Mouse (Mus musculus): ENCODE measurements around the gene Hist2h2aa1. TPM values are rescaled to one million over a fixed set of nuclear protein-coding genes. Genes with fewer than 3 reads are reported as not detected.
"Not testable (repeated sequence)": the region's sequence is repeated elsewhere in the genome, so short reads cannot be mapped to it uniquely, and the experiment has no call there.

Gene Hist2h2aa1
- total RNA-seq, 2 experiments from 2014 or later = 7.7 to 40.9 TPM

DNA sequence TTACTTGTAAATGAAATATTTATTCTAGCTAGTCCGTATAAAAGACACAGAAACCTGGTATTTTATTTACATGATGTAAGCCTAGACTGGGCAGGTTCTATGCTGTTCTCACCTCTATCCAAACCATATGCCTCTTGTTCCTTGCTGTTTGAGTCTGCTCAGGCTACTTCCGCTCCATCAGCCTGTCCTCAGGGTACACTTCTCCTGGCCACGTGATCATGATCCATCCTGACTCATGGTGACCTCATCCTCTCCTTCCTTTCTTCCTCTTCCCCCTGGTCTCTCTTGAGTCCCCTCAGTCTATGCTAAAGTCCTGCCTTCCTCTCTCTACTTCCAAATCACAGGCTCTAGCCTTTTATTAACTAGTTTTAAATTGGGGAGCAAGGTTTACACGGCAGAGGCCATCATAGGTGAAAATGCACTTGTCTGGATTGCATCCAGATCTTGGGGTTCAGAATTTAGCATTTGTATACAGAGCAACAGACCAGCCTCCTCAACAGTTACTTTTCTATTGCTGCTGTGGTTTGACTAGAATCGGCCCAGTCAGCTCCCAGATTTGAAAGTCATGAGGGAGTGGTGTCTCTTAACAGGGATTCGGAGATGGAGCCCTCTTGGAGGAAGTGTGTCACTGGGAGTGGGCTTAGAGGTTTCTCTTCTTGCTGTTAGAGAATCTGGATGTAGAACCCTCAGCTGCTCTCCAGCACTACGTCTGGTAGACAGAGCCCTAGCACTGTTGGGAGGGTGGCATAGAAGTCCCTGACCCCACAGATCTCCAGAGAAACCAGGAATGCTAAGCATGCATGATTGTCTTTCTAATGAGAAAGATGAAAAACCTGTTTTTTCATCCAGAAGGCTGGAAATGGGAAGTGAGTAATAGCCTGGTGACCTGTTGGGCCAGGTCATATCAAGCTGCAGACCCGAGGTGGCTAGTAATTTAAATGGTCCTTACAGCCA, 18.3 kb upstream of the Hist2h2aa1 start:
- intact Hi-C loops (cut with DNase I) = no loop called here
- no peak for DNase-seq (ENCODE audit: low spot score)

DNA sequence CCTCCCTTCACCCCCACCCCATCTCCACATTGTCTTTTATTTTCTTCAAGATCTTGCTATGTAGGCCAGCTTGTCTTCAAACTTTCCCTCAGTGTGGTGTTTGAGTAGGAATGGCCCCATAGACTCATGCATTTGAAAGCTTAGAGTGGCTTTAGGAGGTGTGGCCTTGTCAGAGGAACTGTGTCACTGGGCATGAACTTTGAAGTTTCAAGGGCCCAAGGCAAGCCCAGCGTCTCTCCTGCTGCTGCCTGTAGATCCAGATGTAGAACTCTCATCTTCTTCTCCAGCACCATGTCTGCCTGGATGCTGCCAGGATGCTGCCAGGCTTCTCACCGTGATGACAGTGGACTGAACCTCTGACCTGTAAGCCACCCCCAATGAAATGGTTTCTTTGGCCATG, 16.5 kb upstream of the Hist2h2aa1 start:
- intact Hi-C loops (cut with DNase I) = no loop called here
- no peak for DNase-seq (ENCODE audit: low spot score)

DNA sequence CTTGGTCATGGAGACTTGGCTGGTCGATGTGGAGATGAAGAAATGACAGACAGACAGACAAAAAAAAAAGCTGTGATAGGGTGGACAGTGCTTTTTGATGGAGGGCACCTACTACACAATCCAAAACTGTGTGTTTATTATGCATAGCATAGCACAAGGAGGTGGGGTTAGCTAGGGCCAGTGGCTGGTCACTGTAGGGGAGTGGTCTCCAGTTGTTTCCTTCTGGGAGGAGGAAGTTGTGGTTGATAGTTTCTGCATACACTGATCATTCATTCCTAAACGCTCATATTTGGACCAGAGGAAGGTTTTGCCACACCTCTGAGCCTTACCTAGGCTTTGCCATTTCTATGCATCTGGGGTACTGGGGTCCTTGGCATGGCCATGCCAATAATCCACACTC, 14.9 kb upstream of the Hist2h2aa1 start:
- no peak for DNase-seq (ENCODE audit: low spot score)
- intact Hi-C loops (cut with DNase I) = no loop called here

DNA sequence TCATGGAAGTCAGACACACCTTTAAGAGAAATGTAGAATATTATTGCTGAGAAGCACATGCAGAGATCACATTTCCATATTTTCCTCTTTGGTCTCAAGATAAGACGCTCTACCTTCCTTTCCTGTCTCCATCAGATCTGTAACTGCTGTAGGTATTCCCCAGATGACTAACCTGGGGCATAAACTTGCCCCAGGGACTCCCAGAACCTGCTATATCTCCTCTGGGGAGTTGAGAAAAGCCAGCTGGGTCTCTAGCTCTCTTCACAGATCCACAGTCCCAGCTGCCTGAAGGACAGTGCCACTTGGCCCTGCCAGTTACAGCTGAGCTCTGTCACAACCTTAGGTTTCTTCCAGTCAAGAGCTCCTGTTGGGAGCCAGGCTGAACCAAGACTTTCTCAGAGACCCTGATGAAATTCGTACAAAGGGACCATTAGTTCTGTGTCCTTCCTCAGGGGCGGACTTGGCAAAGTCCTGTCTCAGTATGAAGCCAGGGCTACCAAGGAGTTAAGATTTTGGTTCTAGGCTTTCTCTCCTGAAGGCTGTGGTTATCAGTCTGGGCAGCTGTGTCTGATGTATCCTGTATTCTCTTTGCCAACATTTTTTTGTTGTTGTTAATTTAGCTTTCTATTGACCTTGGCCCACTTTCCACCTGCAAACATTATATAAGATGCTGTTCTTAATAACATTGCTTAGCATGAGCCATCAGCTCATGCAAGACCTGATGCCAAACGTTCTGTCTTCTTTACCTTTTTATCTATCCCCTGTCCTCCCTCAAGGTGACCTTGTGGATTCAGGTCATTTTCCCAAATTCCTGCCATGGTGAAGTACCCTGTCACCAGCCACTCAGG, 14.2 kb upstream of the Hist2h2aa1 start:
- no peak for DNase-seq (ENCODE audit: low spot score)
- intact Hi-C loops (cut with DNase I) = no loop called here

DNA sequence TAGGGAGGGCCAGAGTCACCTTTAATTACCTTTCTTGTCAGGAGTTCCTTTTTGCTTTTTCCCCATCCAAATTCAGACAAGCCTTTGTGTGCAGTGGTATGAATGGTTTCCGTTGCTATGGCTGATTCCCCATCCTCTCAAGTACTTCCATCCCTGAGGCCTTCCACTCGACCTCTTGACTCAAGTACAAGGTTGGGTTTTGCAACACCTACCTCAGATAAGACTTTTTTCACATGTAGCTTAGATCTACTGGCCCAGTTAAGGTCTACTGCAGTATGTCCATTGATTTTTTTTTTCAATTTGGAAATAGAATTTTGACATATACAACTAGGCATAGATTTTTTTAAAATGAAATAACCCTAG, 13.6 kb upstream of the Hist2h2aa1 start:
- no peak for DNase-seq (ENCODE audit: low spot score)
- intact Hi-C loops (cut with DNase I) = no loop called here

DNA sequence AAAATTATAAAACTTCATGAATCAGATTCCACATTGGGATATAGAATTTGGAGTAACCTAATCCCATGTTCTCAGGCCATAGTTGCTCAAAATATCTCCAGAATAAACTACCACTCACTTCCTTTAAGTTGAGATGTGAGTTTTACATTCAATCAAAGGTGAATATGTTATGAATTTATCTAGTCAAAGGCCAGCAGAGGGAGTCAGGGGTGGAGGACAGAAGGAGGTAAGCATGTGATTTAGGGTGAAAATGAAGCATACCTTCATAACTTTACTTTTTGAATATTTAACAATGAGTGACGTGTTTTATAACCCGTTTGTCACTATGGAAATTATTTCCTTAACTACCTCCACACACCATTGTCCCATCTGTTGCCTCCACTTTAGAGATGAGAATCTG, 10.4 kb upstream of the Hist2h2aa1 start:
- DNase-seq (ENCODE audit: low spot score) = no peak
- intact Hi-C loops (cut with DNase I) = no loop called here

DNA sequence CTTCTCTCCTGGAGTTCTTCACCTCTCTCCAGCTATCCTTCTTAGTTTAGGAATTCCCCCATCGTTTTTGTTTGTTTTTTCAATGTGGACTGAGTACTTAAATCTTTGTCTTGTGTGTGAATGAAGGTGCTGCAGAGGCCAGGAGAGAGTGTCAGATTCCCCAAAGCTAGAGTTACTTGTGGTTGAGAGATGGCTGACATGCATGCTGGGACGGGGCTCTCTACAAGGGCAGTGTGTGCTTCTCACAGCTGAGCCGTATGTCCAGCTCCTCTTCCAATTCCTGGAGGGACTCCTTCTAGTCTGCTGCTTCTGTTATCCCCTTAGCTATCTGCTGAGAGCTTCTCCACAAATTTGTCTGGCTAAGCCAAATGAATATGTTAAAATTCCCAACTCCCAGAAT, 9.5 kb upstream of the Hist2h2aa1 start:
- intact Hi-C loops (cut with DNase I) = no loop called here
- DNase-seq (ENCODE audit: low spot score) = no peak

DNA sequence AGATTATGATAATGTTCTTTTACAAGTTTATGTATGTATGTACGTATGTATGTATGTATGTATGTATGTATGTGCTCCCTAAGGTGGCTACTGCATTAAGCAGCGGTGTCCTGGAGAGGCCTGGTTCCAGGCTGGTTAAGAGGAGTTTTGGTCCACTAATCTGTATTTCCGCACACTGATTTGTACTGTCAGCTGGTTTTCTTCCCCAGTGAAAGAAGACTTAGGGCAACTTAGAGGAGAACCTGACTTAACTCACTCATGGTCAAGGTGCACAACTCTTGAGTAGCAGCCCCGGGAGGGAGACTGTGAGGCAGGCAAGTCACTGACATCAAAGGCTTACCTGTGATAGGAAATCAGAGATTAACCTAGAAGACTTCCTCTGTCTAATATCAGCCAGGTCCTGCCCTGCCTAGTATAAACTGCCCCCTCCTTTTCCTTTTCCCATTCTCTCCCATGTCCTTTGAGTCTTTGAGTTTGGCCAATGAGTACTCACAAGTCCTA, 8.4 kb upstream of the Hist2h2aa1 start:
- intact Hi-C loops (cut with DNase I) = no loop called here
- DNase-seq (ENCODE audit: low spot score) = no peak

DNA sequence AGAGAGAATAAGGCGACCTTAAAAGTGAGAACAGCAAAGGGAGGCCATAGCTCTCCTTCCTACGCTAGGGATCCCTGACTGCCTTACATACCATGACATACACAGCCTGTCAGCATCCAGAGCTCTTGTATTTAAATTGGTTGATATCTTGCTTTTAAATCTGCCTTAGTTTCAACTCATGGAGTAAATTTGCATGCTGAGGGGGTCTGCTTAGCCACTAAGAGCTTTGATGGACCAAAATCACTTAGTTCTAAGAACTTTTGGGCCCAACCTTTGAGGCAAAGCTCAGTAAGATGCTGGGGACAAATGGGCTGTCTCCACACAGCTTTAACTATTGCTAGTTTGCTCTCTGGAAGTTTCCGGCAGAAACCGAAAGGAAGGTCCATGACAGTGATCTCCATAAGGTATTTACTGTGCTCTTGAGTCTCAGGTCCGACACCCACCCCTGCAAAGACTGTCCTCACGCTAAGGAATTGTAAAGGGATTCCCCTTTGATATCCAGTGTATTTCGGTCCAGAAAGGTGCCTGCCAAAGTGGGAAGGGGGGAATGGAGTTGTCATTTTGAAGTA, 7.9 kb upstream of the Hist2h2aa1 start:
- intact Hi-C loops (cut with DNase I) = no loop called here
- no peak for DNase-seq (ENCODE audit: low spot score)

DNA sequence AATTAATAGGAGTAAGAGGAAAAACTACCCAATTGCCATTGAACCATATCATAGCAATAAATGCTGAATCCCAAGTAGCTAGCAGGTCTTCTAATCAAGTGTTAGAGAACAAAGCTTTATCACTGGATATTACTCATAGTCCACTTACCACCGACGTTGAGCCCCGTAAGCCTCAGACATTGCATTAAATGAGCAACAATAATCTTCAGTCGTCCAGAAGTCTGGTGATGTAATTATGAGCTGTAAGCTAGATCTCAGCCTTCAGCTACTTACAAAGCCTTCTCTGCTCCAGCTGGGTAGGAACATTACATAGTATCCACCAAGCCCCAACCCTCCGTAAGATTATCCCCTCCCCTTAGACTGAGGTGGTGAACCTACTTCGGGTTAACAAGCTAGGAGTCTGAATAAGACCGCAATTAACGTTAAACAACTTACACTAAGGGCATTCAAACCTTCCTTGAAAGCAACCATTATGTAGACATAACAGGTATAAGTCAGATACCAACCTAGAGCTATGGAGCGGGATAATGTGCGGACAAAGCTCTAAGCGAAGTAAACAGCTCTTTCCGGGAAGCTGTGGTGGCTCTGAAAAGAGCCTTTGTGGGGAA, 7.3 kb upstream of the Hist2h2aa1 start:
- intact Hi-C loops (cut with DNase I) = no loop called here
- DNase-seq (ENCODE audit: low spot score) = no peak

DNA sequence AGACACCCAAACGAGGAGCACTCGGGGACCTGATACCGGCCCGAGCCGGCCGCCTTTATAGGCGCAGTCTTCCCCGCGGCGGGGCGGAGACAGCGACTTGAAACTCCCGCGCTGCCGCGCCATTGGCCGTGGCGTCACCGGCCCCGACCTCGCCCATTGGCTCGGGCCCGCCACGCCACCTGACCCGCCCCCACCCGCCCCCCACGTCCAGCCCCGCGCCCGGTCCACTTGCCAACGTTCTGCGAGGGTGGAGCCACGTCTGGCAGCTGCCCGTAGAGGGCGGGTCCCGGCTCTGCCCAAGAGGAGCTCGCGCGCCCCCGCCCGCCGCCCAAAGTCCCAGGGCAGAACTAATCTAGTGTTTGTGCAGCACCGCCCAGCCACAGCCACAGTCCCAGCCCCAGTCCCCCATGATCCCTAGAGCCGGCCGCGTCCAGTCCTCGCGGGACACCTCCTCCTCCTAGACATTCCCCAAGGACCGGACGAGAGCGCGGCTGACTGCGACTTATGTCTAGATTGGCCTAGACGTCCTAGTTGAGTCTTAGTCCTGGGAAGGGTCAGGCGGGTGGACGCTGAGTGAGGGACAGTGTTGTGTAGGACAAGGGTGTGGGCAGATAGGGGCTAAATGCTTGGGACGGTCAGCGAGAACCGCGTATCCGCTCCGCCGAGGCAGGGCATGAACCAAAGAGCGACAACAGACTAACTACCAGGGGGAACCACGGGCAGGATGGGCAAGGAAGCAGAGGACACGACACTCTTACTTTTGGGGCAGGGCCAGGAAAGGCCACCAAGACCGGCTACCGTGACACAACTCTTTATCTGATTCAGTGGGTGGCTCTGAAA, 6.1 kb upstream of the Hist2h2aa1 start, which contains the start of gene Hist2h3c2:
Gene Hist2h3c2, minus strand, starts transcription at position 174 of the 840 bp plus-strand sequence.
- peak; percentile 33 for DNase-seq (ENCODE audit: low spot score)
- intact Hi-C loops (cut with DNase I) = not testable (repeated sequence)

DNA sequence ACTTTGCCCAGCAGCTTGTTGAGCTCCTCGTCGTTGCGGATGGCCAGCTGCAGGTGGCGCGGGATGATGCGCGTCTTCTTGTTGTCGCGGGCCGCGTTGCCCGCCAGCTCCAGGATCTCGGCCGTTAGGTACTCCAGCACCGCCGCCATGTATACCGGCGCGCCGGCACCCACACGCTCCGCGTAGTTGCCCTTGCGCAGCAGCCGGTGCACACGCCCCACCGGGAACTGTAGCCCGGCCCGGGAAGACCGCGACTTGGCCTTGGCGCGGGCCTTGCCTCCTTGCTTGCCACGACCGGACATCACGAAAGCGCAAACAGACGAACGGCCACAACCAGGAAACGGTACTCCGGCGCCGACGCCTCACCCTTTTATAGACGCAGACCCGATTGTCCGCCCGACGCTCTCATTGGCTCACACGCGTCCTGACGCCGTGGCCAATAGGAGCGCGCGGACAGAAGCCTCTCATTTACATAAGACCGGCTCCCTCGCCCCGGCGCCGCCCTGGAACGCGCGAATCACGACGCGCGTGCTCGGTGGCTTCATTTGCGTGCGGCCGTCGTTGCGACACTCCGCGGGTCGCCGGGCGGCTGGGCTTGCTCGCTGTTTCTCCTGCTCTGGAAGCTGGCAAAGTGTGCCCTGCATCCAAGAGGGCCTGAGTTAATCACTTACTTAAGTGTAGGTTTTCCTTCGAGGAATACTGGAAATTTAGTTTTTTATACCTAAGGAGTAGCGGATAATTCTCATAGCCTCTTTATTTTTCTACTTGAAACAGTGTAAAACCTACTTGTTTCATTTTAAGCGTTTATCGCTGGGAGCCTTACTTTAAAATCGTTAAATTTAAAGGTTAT, 5.1 kb upstream of the Hist2h2aa1 start, which contains the start of gene Hist2h2aa2:
Gene Hist2h2aa2, minus strand, starts transcription at position 328 of the 850 bp plus-strand sequence.
- intact Hi-C loops (cut with DNase I) = loop anchor here (2.0 kb wide), 1 partner anchor 23 kb away; the partner anchor contains the start of gene Hist2h4
- peak; percentile 94 for DNase-seq (ENCODE audit: low spot score)

DNA sequence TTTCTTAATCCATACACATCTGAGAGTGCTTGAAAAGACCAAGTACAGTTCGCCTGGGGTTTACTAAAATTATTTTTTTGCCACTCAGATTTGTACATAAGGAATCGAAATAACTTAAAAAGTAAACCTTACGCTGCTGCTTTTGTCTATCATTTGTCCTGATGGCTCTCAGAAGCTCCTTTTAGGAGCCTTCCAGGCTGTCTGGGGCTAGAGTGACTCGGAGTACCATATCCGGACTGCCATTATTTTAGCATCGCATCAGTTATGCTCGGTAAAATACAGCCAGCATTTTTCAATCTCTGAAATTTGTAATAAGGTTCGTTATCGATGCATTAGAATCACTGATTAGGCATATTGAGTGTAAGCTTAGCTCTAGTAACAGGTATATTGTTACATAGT, 4.5 kb upstream of the Hist2h2aa1 start:
- intact Hi-C loops (cut with DNase I) = loop anchor here (2.0 kb wide), 1 partner anchor 22 kb away; the partner anchor contains the start of gene Hist2h4
- DNase-seq (ENCODE audit: low spot score) = no peak

DNA sequence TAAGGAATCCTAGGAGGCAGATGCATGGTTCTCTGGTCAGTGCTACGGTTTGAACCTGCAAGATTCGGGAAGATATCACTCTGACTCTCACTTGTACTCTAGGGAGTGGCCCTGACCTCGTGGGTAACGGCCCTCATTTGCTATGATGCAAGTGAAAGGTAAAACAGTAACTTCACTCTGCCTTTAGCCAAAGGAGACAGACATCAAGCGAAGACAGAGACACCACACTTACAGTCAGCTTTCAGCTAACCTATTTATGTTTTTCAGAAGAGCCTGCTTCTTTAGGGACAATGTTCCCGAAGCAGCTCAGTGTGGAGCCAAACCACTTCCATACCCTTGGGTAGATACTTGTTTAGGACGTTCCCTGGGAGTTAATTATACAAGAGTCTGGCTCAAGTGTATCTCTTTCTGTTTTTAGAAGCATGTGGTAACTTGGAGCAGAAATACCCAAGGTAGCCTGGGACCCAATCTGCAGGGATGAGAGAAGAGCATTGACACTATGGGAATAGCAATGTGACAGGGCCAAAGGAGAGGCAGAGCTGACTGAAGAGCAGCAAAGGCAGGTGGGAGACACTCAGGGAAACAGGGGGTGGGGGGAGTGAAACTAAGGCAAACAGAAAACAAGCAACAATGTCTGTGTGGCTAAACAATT, 1.2 kb upstream of the Hist2h2aa1 start:
- DNase-seq (ENCODE audit: low spot score) = no peak
- intact Hi-C loops (cut with DNase I) = no loop called here

DNA sequence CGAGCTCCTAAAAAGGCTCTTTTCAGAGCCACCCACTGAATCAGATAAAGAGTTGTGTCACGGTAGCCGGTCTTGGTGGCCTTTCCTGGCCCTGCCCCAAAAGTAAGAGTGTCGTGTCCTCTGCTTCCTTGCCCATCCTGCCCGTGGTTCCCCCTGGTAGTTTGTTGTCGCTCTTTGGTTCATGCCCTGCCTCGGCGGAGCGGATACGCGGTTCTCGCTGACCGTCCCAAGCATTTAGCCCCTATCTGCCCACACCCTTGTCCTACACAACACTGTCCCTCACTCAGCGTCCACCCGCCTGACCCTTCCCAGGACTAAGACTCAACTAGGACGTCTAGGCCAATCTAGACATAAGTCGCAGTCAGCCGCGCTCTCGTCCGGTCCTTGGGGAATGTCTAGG, 721 bp downstream of the Hist2h2aa1 start:
- intact Hi-C loops (cut with DNase I); DNase-seq (ENCODE audit: low spot score): not testable (repeated sequence)

DNA sequence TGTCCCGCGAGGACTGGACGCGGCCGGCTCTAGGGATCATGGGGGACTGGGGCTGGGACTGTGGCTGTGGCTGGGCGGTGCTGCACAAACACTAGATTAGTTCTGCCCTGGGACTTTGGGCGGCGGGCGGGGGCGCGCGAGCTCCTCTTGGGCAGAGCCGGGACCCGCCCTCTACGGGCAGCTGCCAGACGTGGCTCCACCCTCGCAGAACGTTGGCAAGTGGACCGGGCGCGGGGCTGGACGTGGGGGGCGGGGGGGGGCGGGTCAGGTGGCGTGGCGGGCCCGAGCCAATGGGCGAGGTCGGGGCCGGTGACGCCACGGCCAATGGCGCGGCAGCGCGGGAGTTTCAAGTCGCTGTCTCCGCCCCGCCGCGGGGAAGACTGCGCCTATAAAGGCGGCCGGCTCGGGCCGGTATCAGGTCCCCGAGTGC, 1.1 kb downstream of the Hist2h2aa1 start, which contains the start of gene Hist2h3c1:
Gene Hist2h3c1, plus strand, starts transcription at position 259 of the 430 bp plus-strand sequence.
- DNase-seq (ENCODE audit: low spot score); intact Hi-C loops (cut with DNase I): not testable (repeated sequence)

All from heart, postnatal 25 days (tissue).